Mouse (Mus musculus) liver, embryonic 12.5 days (tissue): ENCODE measurements around the gene Serpine1. TPM values are rescaled to one million over a fixed set of nuclear protein-coding genes. Genes with fewer than 3 reads are reported as not detected.

Experiments used
- ATAC-seq: fragments of 200-750 bp; cut with Nextera tagmentation; 2 replicates; pipeline ENCODE4 v1.8.0; 2017; ENCODE audit warnings: moderate number of reproducible peaks, mild to moderate bottlenecking, moderate library complexity
- H3K27ac ChIP-seq: fragments of 300-500 bp; sonication (generic); 2 replicates; pipeline ENCODE4 v1.5.1; 2016; ENCODE audit warnings: mild to moderate bottlenecking
- H3K27me3 ChIP-seq: fragments of 300-500 bp; sonication (generic); replicated peaks from 2 replicates; pipeline ENCODE4 v1.6.1; 2016; ENCODE audit warnings: mild to moderate bottlenecking, moderate library complexity
- H3K36me3 ChIP-seq: fragments of 300-500 bp; sonication (generic); 2 replicates; pipeline ENCODE4 v1.6.1; 2016; ENCODE audit warnings: mild to moderate bottlenecking, moderate library complexity
- H3K4me1 ChIP-seq: fragments of 300-500 bp; sonication (generic); 2 replicates; pipeline ENCODE4 v1.6.1; 2016
- H3K4me2 ChIP-seq: fragments of 300-500 bp; sonication (generic); 2 replicates; pipeline ENCODE4 v1.6.1; 2016; ENCODE audit warnings: mild to moderate bottlenecking, moderate library complexity
- H3K4me3 ChIP-seq: fragments of 300-500 bp; sonication (generic); 2 replicates; pipeline ENCODE4 v1.5.1; 2016; ENCODE audit warnings: mild to moderate bottlenecking, moderate library complexity
- H3K9ac ChIP-seq: fragments of 300-500 bp; sonication (generic); 2 replicates; pipeline ENCODE4 v1.6.1; 2016; ENCODE audit warnings: mild to moderate bottlenecking, moderate library complexity
- H3K9me3 ChIP-seq: fragments of 300-500 bp; sonication (generic); replicated peaks from 2 replicates; pipeline ENCODE4 v1.6.1; 2016; ENCODE audit warnings: mild to moderate bottlenecking, moderate library complexity
- WGBS: fragments of 180-500 bp; shearing (Covaris S2); methylation state at CpG from one replicate; pipeline ENCODE4 v1.1.7; 2016; ENCODE audit not compliant: insufficient replicate concordance; 5-methylcytosine and 5-hydroxymethylcytosine counted together
- polyA plus RNA-seq: library from polyadenylated mRNA; unstranded; fragments of >200 nt; fragmentation: Nextera tagmentation; extraction: Ambion mirVana; gene quantifications from 2 replicates; pipeline ENCODE4 v1.2.1, GENCODE M21; 2016

The Serpine1 gene
- polyA plus RNA-seq, 1 experiment from 2014 or later, result 0.19 TPM

DNA sequence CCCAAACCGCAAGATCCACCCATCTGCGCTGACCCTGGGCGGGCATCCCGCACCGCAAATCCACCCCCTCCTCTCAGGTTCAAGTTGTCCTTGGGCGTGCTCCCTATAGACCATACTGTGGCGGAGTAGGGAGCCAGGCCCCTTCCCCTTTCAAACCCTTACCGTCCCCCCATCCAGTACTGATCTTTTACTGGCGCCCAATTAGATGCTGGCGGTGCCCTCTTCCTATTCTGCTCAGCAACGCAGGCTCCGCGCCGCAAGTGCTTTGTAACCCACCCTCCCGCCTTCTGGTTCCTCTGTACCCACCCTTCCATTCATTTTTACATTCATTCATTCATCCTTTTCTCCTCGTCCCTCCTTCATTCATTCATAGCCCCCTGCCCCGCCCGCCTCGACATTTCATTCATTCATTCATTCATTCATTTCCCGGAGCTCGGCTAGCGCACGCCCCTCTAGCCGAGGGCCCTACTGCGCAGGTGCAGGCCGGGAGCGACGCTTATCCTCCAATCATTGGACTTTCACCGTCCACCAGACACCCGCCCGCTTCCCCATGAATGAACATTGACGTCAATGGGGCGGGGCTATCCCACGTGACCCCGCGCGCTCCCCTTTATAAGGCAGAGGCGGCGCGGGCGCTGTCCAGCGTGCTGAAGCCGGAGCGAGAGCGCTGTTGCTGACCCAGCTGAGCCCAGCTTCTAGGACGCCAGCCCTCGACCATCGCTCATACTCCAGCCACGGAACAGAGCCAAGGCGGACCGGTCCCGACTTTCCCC lies 42.2 kb downstream of the Serpine1 start:
- Histone ChIP-seq H3K9me3 (no peaks in the 10 kb centered on the region), H3K4me3 (peak overlapping the region; percentile 38), H3K4me1 (peaks cover 54% of the 10 kb centered on the region), H3K36me3 (no peaks in the 10 kb centered on the region), H3K27me3 (peaks cover 87% of the 10 kb centered on the region), H3K9ac (peak overlapping the region; percentile 30; the same call in 1 of the 2 replicates), H3K27ac (no peak overlapping the region), H3K4me2 (peak overlapping the region; percentile 71)
- ATAC-seq, result peak; percentile 57
- 3% methylated on average over 52 of the region's 52 CpGs for WGBS

GRCm38 (mm10) chr5:137029273-137029585 lies 42.8 kb downstream of the Serpine1 start:
- no peaks in the 10 kb centered on the region for H3K36me3 ChIP-seq
- no peak overlapping the region for H3K9ac ChIP-seq
- no peak overlapping the region for H3K27ac ChIP-seq
- peaks cover 90% of the 10 kb centered on the region for H3K27me3 ChIP-seq
- peak overlapping the region; percentile 38 for H3K4me3 ChIP-seq
- peak overlapping the region; percentile 71 for H3K4me2 ChIP-seq
- WGBS, result 2% methylated on average over 8 of the region's 8 CpGs
- ATAC-seq, result no peak
- peaks cover 54% of the 10 kb centered on the region for H3K4me1 ChIP-seq
- H3K9me3 ChIP-seq, result no peaks in the 10 kb centered on the region

GRCm38 (mm10) chr5:137028561-137029272 lies 43.4 kb downstream of the Serpine1 start:
- Histone ChIP-seq H3K27me3 (peaks cover 90% of the 10 kb centered on the region), H3K4me3 (no peak overlapping the region), H3K4me1 (peaks cover 54% of the 10 kb centered on the region), H3K27ac (no peak overlapping the region), H3K9me3 (no peaks in the 10 kb centered on the region), H3K9ac (no peak overlapping the region), H3K36me3 (no peaks in the 10 kb centered on the region), H3K4me2 (peak overlapping the region; percentile 71; the same call in 1 of the 2 replicates)
- no peak for ATAC-seq
- WGBS, result 10% methylated on average over 29 of the region's 29 CpGs

DNA sequence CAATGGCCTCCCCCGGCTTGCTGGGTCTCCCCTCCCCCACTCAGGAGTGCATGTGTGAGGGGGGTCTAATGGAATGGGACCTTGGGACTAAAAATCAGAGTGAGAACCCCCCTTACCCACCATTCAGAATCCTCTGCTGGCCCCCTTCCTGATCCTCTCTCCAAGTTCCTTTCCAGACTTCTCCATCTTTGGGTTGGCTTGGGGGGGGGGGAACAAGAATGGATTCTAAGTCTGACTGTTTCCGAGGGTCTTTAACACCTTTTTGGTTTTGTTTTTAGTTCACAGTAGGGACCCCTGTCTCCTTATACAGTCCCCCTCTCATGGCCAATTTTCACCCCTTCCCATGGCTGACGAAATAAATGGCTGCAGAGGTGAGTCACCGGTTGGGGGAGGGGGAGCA lies 46.0 kb downstream of the Serpine1 start, which contains the start of gene Vgf:
Gene Vgf (plus strand): TSS at position 301 of the 400 bp plus-strand sequence.
- no peak within 1 kb of the TSS for H3K27ac ChIP-seq
- peaks cover 29% of the 10 kb centered on the region for H3K4me1 ChIP-seq
- no peak within 1 kb of the TSS for H3K4me3 ChIP-seq
- H3K27me3 ChIP-seq, result peaks cover 94% of the 10 kb centered on the region
- WGBS, result 9% methylated on average over 4 of the region's 4 CpGs
- ATAC-seq, result no peak
- H3K36me3 ChIP-seq, result no peaks in the 10 kb centered on the region
- no peak within 1 kb of the TSS for H3K9ac ChIP-seq
- H3K4me2 ChIP-seq, result no peak within 1 kb of the TSS
- no peaks in the 10 kb centered on the region for H3K9me3 ChIP-seq

- H3K4me2 ChIP-seq, result no peak overlapping the region
- H3K9me3 ChIP-seq, result no peaks in the 10 kb centered on the region
- peaks cover 85% of the 10 kb centered on the region for H3K27me3 ChIP-seq
- no peak for ATAC-seq
- no peak overlapping the region for H3K4me3 ChIP-seq
- H3K9ac ChIP-seq, result no peak overlapping the region
- under 1% methylated on average over 23 of the region's 23 CpGs for WGBS
- no peaks in the 10 kb centered on the region for H3K36me3 ChIP-seq
- no peak overlapping the region for H3K27ac ChIP-seq
- H3K4me1 ChIP-seq, result peaks cover 19% of the 10 kb centered on the region
Observed at GRCm38 (mm10) chr5:137025132-137025531, 46.9 kb downstream of the Serpine1 start.

DNA sequence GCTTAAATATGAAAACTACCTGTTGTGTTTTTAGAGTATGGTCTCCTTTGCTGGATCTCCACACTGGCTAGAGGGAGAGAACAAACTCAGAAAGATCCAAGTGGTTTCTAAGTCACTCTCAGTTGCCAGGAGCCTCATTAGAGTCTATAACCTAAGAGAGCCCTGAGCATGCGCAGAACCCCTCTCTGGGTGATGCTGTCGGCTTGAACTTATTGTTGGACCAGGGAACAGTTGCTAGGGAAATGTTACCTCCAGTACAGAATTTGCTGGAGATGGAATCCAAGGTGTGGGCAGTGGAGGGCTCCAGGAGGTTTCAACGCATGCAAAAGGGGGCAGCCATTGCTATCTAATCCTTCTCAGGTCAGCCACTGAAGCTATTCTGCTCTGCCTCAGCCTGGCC lies 47.8 kb downstream of the Serpine1 start:
- Histone ChIP-seq H3K36me3 (no peaks in the 10 kb centered on the region), H3K9ac (no peak overlapping the region), H3K4me1 (peaks cover 12% of the 10 kb centered on the region), H3K27me3 (peaks cover 77% of the 10 kb centered on the region), H3K9me3 (no peaks in the 10 kb centered on the region), H3K4me2 (no peak overlapping the region), H3K4me3 (no peak overlapping the region), H3K27ac (no peak overlapping the region)
- ATAC-seq, result no peak
- WGBS, result 52% methylated on average over 3 of the region's 3 CpGs

GRCm38 (mm10) chr5:137015913-137016312 lies 56.2 kb downstream of the Serpine1 start:
- Histone ChIP-seq H3K4me1 (no peaks in the 10 kb centered on the region), H3K36me3 (no peaks in the 10 kb centered on the region), H3K27ac (no peak overlapping the region), H3K4me3 (no peak overlapping the region), H3K27me3 (peaks cover 7% of the 10 kb centered on the region; the same call in 1 of the 2 replicates), H3K9ac (no peak overlapping the region), H3K4me2 (no peak overlapping the region), H3K9me3 (peaks cover 7% of the 10 kb centered on the region)
- WGBS, result 70% methylated on average over 3 of the region's 3 CpGs
- no peak for ATAC-seq

- Histone ChIP-seq H3K36me3 (no peaks in the 10 kb centered on the region), H3K4me2 (no peak overlapping the region), H3K27ac (no peak overlapping the region), H3K4me1 (no peaks in the 10 kb centered on the region), H3K27me3 (peaks cover 14% of the 10 kb centered on the region), H3K9ac (no peak overlapping the region), H3K9me3 (peaks cover 7% of the 10 kb centered on the region), H3K4me3 (no peak overlapping the region)
- no peak for ATAC-seq
- 63% methylated on average over 15 of the region's 15 CpGs for WGBS
Observed at GRCm38 (mm10) chr5:137012401-137012950, 59.6 kb downstream of the Serpine1 start.

Other genes starting within 250 kb of the Serpine1 start
- 2.6 and 4.0 TPM in 2 replicates for gene Col26a1, start 189.1 kb downstream of the Serpine1 start, polyA plus RNA-seq
- gene Ift22, start 164.1 kb downstream of the Serpine1 start, polyA plus RNA-seq, result 15.4 and 15.7 TPM in 2 replicates
- gene Fis1, start 119.0 kb downstream of the Serpine1 start, polyA plus RNA-seq, result 210 and 211 TPM in 2 replicates
- gene Cldn15, start 105.7 kb downstream of the Serpine1 start, polyA plus RNA-seq, result 2.2 TPM in 2 replicates
- 17.3 and 22.1 TPM in 2 replicates for gene Plod3, start 85.2 kb downstream of the Serpine1 start, polyA plus RNA-seq
- gene Znhit1, start 84.2 kb downstream of the Serpine1 start, polyA plus RNA-seq, result 67.0 and 68.7 TPM in 2 replicates
- gene Vgf, start 45.9 kb downstream of the Serpine1 start, polyA plus RNA-seq, result not detected in 2 replicates
- 119 and 121 TPM in 2 replicates for gene Ap1s1, start 26.1 kb downstream of the Serpine1 start, polyA plus RNA-seq
- 8.6 and 10.3 TPM in 2 replicates for gene Trim56, start 43.9 kb upstream of the Serpine1 start, polyA plus RNA-seq
- gene Muc3, start 77.1 kb upstream of the Serpine1 start, polyA plus RNA-seq, result not detected in 2 replicates
- gene Muc3a, start 140.1 kb upstream of the Serpine1 start, polyA plus RNA-seq, result 0.14 TPM in 1 of 2 replicates, not detected in the other
- 23.4 and 26.2 TPM in 2 replicates for gene Ache, start 215.3 kb upstream of the Serpine1 start, polyA plus RNA-seq
- gene Ufsp1, start 222.4 kb upstream of the Serpine1 start, polyA plus RNA-seq, result 11.9 and 12.5 TPM in 2 replicates
- 125 and 128 TPM in 2 replicates for gene Srrt, start 235.4 kb upstream of the Serpine1 start, polyA plus RNA-seq
- gene Trip6, start 242.1 kb upstream of the Serpine1 start, polyA plus RNA-seq, result 16.8 and 18.7 TPM in 2 replicates